Mouse (Mus musculus) cerebellum, postnatal 10 days (tissue): ENCODE results near the gene Stx4a.
A peak's percentile ranks its signal among the peaks of the same experiment; 100 is the strongest.
"Not testable (repeated sequence)": the region's sequence is repeated elsewhere in the genome, so short reads cannot be mapped to it uniquely, and the experiment has no call there.

ENCODE experiments used
- DNase-seq, 2 experiments: peaks; one replicate each; pipeline ENCODE4 v3.0.0; 2021; ENCODE audit warnings: mixed read lengths in 2 of 2

Gene Stx4a

DNA sequence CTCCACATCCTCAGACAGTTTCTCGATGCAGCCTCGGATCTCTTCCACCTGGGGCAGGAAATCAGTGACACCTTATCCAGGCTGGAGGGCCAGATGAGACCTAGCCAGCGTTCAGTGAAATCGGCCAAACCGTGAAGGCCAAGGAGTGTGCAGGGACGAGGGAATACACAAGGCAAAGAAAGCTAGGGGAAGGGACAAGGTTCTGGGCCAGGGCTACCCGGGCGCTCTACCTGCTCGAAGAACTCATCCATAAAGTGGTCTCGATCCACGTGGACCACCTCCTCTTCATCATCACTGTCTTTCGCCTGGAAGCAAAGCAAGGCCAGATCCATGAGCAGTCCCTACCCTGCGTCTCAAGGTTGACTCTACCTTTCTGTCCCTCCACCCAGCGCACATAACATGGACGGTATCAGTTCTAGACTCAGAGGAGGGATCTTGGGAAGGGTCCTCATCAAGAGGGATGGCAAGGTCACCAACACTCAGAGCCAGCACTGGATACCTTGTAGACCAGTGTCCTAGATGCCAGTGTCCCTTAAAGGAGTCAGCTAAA is 8.9 kb upstream of the Stx4a start:
- DNase-seq: no peak

- DNase-seq: peak; percentile 70 to 75
These were observed 7.9 kb upstream of the Stx4a start for GRCm38 (mm10) chr7:127815954-127816821.

DNA sequence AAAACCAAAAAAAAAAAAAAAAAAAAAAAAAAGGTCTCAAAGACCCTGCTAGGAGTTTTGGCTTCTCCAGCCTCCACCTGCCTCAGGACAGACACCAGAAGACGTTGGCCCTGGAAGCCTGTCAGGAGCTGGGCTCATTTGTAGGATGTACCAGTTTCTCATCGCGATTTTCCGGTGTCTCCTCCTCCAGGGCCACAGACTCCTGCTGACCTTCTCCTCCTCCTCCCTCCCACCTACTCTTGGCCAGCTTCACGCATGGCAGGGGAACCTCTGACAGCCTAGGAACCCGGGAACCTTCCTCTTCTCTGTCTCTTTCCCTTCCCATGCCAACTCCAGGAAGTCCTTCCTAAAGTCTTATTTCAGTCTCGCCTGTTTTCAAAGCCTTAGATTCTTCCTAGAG is 7.0 kb upstream of the Stx4a start:
- DNase-seq: no peak

- DNase-seq: peak in 1 of 2 experiments; percentile 2
These were observed 6.3 kb upstream of the Stx4a start for GRCm38 (mm10) chr7:127817776-127818175.

DNA sequence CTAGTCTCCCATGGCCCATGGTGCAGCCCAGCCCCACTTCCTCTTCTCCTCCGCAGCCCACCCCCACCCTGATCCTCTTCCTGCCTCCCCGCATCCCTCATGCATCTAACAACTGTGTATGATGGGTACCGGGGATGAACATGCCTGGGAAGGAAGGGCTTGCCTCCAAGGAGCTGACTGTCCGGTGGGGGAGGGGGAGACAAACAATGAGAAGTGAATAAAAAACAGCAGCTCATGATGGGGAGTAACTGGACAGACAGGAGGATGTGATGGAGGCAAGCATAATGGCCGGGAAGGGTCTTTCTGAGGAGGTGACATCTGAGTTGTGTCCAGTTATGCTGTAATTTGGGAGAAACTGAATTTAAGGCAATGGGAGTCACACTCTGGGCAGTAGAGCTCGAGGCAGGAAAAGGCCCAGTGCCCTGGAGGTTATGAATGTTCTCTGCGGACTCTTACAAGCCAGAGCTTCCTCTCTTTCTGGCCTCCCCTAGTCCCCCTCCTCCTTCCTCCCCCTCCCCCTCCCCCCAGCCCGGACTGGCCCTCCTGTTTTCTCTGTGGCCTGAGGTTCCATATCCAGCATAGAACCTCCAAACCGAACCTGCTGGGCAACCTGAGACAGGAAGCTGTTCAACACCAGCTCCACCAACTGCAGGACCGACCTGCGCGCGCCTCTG is 3.1 kb upstream of the Stx4a start:
- DNase-seq: no peak

DNA sequence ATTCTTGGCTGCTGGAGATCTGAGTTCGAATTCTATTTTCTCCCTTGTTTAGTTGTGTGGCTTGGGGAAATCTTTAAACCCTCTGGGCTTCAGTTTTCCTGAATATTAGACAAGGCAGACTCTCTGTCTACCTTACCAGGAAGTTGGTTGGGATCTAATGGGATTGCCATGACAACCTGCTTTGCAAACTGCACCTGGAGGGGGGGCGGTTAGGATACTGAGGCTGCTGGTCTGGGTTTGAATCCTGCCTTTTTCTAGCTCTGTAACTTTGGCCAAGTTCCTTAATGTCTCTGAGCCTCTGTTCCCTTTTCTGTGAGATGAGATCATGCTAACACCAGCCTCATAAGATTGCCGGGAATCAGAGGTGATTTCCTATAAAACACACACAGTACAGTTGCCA is 1.6 kb upstream of the Stx4a start:
- DNase-seq: no peak

DNA sequence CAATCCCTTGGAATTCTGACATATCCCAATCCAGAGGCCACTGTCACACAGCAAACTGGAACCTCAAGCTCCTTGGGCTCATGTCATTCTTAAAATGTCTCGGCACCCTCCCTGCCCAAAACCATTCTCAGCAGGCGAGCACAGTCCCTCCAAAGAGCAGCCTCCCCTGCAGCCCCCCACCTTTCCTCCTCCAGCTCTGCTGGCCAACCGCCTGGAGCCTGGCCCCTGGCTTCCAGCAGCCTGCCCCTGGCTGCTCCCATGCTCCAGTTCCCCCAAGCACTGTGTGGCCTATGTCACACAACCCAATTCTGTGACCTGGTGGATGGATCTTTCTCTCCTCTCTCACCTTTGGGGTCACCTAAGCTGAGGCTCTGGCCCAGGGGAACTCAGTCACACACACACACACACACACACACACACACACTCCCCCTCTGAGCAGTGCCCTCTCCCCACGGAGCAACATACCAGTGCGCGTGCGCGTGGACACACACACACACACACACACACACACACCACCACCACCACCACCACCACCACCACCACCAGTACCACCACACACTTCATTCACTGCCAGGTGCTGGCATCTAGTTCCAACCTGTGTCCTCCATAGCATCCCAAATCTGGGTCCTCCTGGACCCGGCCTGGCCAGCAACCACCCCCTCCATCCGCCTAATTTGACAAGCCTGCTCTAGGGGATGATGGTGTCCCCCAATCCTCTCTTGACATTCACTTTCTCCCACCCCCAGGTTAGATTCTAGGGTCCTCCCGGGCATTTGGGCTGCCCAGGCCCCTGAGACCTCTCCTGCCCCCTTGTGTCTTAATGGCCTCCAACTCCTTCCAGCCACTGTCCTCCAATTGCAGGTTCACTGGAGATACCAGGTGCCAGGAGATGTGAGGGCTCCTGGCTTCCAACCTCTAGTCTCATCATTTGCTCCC is 590 bp upstream of the Stx4a start:
- DNase-seq: peak; percentile 64 to 74

DNA sequence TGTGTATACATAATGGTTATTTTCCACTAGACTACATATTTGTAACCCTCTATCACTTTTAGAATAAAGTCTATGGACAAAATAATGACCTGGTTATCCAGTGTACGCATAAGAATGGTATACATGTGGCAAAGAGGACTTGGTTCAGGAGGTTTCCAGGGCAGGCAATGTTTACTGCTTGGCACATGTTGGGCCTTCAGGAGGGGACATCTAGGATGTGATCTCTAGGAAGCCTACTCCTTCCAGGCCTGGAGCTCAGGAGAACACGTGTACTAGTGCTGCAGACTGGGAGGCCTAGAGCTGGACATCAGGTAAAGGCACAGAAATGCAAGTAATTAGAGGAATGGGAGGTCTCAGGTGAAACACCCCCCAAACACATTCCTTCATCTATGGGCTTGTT is 11.5 kb downstream of the Stx4a start:
- no peak for DNase-seq

DNA sequence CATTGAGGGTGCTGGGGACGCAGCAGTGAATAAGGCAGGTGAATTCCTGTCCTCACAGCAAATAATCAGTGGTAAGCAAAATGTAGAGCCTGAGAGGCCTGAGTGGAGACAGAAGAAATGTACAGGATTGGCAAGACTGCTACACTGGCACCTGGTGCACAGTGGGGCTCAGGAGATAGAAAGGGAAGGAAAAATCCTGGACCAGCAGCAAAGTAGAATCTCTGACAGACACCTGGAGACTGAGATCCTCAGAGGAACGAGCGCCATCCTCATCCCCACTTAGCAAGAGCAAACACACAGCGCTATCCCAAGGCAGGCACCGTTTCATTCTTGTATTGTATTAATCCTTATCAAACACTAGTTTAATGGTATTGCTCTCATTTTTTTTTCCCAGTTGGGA is 13.4 kb downstream of the Stx4a start:
- DNase-seq: peak; percentile 49 to 55

- DNase-seq: peak in 1 of 2 experiments; percentile 53
These were observed 13.8 kb downstream of the Stx4a start for GRCm38 (mm10) chr7:127837878-127838277.

- not testable (repeated sequence) for DNase-seq
These were observed 15.9 kb downstream of the Stx4a start for GRCm38 (mm10) chr7:127840031-127840430.

GRCm38 (mm10) chr7:127840886-127841285 is 16.8 kb downstream of the Stx4a start:
- peak; percentile 83 for DNase-seq

- peak; percentile 98 for DNase-seq
These were observed 17.4 kb downstream of the Stx4a start for GRCm38 (mm10) chr7:127841340-127842000.

- DNase-seq: peak; percentile 88 to 89
These were observed 18.1 kb downstream of the Stx4a start for GRCm38 (mm10) chr7:127842001-127842718.

GRCm38 (mm10) chr7:127849973-127850875 is 26.1 kb downstream of the Stx4a start:
- no peak for DNase-seq

DNA sequence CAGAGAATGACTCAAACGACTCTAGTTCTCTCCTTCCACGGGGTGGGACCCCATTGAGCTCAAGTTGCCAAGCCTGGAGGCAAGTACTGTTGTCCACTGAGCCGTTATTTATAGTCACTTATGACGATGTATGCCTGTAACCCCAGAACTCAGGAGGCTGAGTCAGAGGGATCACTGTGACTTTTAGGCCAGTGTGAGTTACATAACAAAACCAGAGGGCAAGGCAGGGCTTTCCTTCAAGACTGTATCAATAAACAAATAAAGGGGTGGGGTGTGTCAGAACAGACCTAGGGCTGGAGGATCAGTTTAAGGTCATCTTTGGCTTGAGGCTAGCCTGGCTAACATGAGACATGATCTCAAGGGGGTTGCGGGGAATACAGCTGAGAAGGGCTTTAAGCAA is 26.8 kb downstream of the Stx4a start:
- no peak for DNase-seq

DNA sequence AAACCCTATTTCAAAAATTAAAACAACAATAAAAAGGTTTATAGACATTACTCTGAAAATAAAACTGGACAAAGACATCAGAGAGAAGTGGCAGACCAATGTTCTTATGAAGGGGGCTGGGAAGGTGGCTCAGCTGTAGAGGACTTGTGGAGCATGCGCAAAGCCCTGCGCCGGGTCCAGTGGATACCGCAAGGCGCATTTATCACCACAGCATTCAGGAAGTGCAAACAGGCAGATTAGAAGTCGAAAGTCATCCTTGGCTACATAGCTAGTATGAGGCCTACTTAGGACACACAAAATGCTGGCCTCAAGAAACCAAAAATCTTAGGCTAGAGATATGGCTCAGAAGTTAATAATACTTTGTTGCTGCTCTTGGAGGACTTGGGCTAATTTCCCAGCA is 34.2 kb downstream of the Stx4a start:
- no peak for DNase-seq

DNA sequence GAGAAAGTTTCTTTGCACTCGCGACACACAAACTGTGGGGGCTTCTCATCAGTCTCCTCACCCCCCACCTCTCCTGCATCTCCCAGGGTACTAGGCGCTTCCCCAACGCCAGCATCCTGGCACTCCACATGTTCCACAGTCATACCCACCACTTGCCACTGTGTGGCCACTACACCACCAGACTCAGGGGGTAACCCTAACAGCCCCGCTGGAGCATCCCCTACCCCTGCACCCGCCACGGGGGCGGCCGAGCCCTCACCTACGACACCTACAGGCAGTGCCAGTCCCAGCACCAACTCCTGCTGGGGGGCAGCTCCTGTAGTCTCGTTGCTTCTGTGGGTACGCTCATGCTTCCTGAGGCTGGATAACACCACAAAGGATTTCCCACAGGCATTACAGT is 42.3 kb downstream of the Stx4a start:
- DNase-seq: no peak

GRCm38 (mm10) chr7:127867641-127868040 is 43.5 kb downstream of the Stx4a start:
- no peak for DNase-seq

GRCm38 (mm10) chr7:127869149-127869810 is 45.2 kb downstream of the Stx4a start:
- DNase-seq: no peak
